Mouse (Mus musculus) ovary, postnatal 36 days (tissue): Measurements from ENCODE around the gene Ssty1.
"Not testable (repeated sequence)": the region's sequence is repeated elsewhere in the genome, so short reads cannot be mapped to it uniquely, and the experiment has no call there.

ENCODE experiments used
- DNase-seq: peaks from one replicate; pipeline ENCODE4 v3.0.0; 2022; ENCODE audit warnings: low spot score, mixed read lengths

The Ssty1 gene

DNA sequence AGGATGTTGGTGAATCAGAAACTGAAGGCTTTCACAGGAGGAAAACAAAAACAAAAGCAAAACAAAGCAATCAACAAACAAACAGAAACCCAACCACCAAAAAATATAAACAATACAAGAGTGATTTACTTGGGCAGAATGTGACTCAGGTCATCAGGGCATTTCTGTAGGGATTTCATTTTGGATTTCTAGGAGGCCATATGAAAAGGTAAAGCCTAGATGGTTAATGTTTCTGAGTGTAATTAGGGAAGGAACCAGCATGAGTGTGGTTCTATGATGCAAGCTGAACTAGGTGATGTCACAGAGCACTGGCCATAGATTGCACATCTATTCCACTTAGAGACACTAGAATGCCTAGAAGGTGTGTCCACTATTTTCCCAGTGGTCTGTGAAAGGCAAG, at the start of gene Ssty1:
TSS of gene Ssty1 (plus strand) at position 301 of the 400 bp plus-strand sequence.
- not testable (repeated sequence) for DNase-seq

DNA sequence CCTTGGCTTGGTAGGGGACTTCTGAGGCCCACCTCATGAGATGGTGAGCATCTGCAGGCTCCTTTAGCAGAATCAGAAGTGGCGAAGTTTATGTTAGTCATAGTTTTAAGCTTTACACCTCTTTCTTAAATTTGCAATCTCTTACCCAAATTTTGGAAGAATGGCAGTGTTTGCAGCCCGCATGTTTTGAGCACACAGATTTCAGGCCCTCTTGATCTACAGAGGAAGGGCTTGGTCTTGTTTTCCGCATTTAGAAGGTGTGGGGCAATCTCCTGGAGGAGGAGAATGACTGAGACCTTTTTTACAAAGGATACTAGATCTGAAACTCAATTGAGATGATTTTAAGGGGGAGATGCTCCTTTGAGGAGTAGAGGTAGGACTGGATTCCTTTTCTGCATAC, 27.2 kb upstream of the Ssty1 start, which contains the start of gene Gm21764:
TSS of gene Gm21764 (minus strand) at position 101 of the 400 bp plus-strand sequence.
- DNase-seq: not testable (repeated sequence)
